Mouse (Mus musculus): ENCODE data around the gene Pbx2.

DNA sequence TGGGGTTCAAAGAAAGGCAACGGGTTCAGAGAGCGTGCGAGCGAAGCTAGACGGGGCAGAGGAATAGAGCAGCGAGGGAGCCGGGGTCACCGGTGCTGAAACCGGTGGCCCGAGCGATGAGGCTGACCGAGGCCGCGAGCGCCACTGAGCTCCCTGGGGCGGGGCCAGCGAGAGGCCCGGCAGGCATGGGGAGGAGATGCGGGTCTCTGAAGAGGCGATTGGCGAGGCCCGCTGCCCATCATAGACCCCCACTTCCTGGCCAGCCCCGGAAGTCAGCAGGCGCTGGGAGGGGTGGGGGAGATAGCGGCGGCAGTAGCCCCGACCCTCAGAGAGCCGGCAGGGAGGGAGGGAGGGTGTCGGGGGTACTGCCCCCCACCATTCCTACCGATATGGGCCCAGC lies 14.5 kb downstream of the Pbx2 start:
- TF ChIP-seq POLR2A (IDR thresholded peaks at IDR 0.05; ENCODE audit: borderline replicate concordance, extremely low read depth, low read depth, low read length), result peak; percentile 88
- no peak for TF ChIP-seq CTCF (IDR thresholded peaks at IDR 0.05; ENCODE audit: insufficient read depth, low read length)

Data from lung, adult 2 months (tissue).